Mouse (Mus musculus) heart, adult 2 months (tissue): ENCODE results near the gene Gm9944.

Experiments used
- CTCF ChIP-seq: fragments of 200-600 bp; IDR thresholded peaks from 2 replicates; pipeline ENCODE4 v1.8.1; 2022; ENCODE audit warnings: antibody characterized with exemption, mild to moderate bottlenecking, moderate library complexity
- POLR2A ChIP-seq: fragments of 200-500 bp; IDR thresholded peaks from 2 replicates; pipeline ENCODE4 v1.6.1; 2011; ENCODE audit warnings: mild to moderate bottlenecking, low read depth, low read length, control low read depth; ENCODE audit not compliant: insufficient read depth

DNA sequence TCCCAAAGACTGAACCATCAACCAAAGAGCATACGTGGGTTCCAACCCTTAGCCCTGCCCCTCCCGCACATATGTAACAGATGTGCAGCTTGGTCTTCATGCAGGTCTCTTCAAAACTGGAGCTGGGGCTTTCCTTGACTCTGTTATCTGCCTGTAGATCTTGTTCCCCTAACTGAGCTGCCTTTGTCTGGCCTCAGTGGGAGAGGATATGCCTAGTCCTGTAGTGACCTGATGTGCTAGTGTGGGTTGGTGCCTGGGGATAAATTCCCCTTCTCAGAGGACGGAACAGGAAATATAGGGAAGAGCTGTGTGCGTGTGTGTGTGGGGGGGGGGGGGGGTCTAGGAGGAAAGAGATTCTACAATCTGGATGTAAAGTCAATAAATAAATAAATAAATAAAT is 12.0 kb downstream of the Gm9944 start:
- TF ChIP-seq CTCF (no peak), POLR2A (no peak)
